Mouse (Mus musculus) heart, adult 2 months (tissue): ENCODE measurements around the gene Ammecr1. TPM values are rescaled to one million over a fixed set of nuclear protein-coding genes. Genes with fewer than 3 reads are reported as not detected.

Experiments
- DNase-seq, 2 experiments: peaks; one replicate each; pipeline ENCODE4 v3.0.0; 2021
- H3K27ac ChIP-seq: fragments of 200-600 bp; 2 replicates; pipeline ENCODE4 v1.8.1; 2022
- H3K27me3 ChIP-seq: fragments of 200-500 bp; 2 replicates; pipeline ENCODE4 v1.6.1; 2012; ENCODE audit warnings: mild to moderate bottlenecking, low read length, inconsistent platforms, mixed read lengths; ENCODE audit not compliant: control insufficient read depth, insufficient read depth
- H3K36me3 ChIP-seq: fragments of 200-500 bp; 2 replicates; pipeline ENCODE4 v1.6.1; 2012; ENCODE audit warnings: low read length, inconsistent platforms; ENCODE audit not compliant: control insufficient read depth, insufficient read depth
- H3K4me1 ChIP-seq: fragments of 200-500 bp; 2 replicates; pipeline ENCODE4 v1.6.1; 2011; ENCODE audit warnings: low read length; ENCODE audit not compliant: control insufficient read depth, insufficient read depth
- H3K4me3 ChIP-seq: fragments of 200-600 bp; 2 replicates; pipeline ENCODE4 v1.8.1; 2022
- H3K79me2 ChIP-seq: fragments of 200-500 bp; replicated peaks from 2 replicates; pipeline ENCODE4 v1.6.1; 2012; ENCODE audit warnings: mild to moderate bottlenecking, inconsistent platforms, low read length, moderate library complexity, mixed read lengths; ENCODE audit not compliant: control insufficient read depth, insufficient read depth
- H3K9ac ChIP-seq: fragments of 200-500 bp; 2 replicates; pipeline ENCODE4 v1.6.1; 2012; ENCODE audit warnings: low read depth, mild to moderate bottlenecking, control low read depth, inconsistent platforms, low read length, mixed read lengths
- CTCF ChIP-seq: fragments of 200-600 bp; IDR thresholded peaks from 2 replicates; pipeline ENCODE4 v1.8.1; 2022; ENCODE audit warnings: antibody characterized with exemption, mild to moderate bottlenecking, moderate library complexity
- EP300 ChIP-seq: fragments of 200-500 bp; IDR thresholded peaks from 2 replicates; pipeline ENCODE4 v1.6.1; 2011; ENCODE audit warnings: low read depth, low read length, control low read depth; ENCODE audit not compliant: insufficient read depth
- POLR2A ChIP-seq: fragments of 200-500 bp; IDR thresholded peaks from 2 replicates; pipeline ENCODE4 v1.6.1; 2011; ENCODE audit warnings: mild to moderate bottlenecking, low read depth, low read length, control low read depth; ENCODE audit not compliant: insufficient read depth
- WGBS: fragments of 180-500 bp; shearing (Covaris S2); methylation state at CpG from one replicate; pipeline ENCODE4 v1.1.7; 2018; 5-methylcytosine and 5-hydroxymethylcytosine counted together
- intact Hi-C: fragments of 180-260 bp; cut with DNase I; formaldehyde crosslinking; loops from one replicate; pipeline ENCODE4 v1.15.1; 2025
- polyA plus RNA-seq: library from polyadenylated mRNA; depleted of rRNA; stranded (reverse); fragments of >200 nt; gene quantifications from 2 replicates; pipeline ENCODE4 v1.2.3, GENCODE M21; 2012
- total RNA-seq, 2 experiments: library from RNA; stranded (reverse); gene quantifications; 2 replicates each; pipeline ENCODE4 v1.2.3; 2021

Gene Ammecr1
- total and polyA plus RNA-seq, 3 experiments = 1.7 to 12.1 (median 10.3) TPM

- H3K79me2 ChIP-seq = no peaks in the 10 kb centered on the region
- no peak overlapping the region for H3K9ac ChIP-seq
- TF ChIP-seq POLR2A (peak; percentile 51), EP300 (no peak)
- H3K4me3 ChIP-seq = no peak overlapping the region
- H3K27me3 ChIP-seq = no peaks in the 10 kb centered on the region
- intact Hi-C loops = loop anchor here (5.0 kb wide), 1 partner anchor 137 kb away; the partner anchor contains the start of gene Ammecr1
- DNase-seq = peak in 1 of 2 experiments; percentile 36
- H3K4me1 ChIP-seq = peaks cover 15% of the 10 kb centered on the region
- H3K27ac ChIP-seq = peak overlapping the region; percentile 58
- H3K36me3 ChIP-seq = peaks cover 8% of the 10 kb centered on the region; the same call in 1 of the 2 replicates
- whole genome bisulfite sequencing = 77% methylated on average over 6 of the region's 6 CpGs
Measured at GRCm38 (mm10) chrX:142830572-142830971, 136.0 kb downstream of the Ammecr1 start.

- Histone ChIP-seq H3K27ac (peak overlapping the region; percentile 38), H3K4me1 (peaks cover 15% of the 10 kb centered on the region)
- DNase-seq = peak in 1 of 2 experiments; percentile 40
Measured at GRCm38 (mm10) chrX:142829866-142830470, 136.6 kb downstream of the Ammecr1 start.

GRCm38 (mm10) chrX:142829267-142829666 is 137.3 kb downstream of the Ammecr1 start:
- Histone ChIP-seq H3K27me3 (no peaks in the 10 kb centered on the region), H3K4me3 (no peak overlapping the region), H3K27ac (no peak overlapping the region; the same call in 1 of the 2 replicates), H3K79me2 (no peaks in the 10 kb centered on the region), H3K9ac (no peak overlapping the region), H3K4me1 (peaks cover 15% of the 10 kb centered on the region), H3K36me3 (peaks cover 5% of the 10 kb centered on the region; the same call in 1 of the 2 replicates)
- TF ChIP-seq EP300 = no peak
- no peak for TF ChIP-seq CTCF
- TF ChIP-seq POLR2A = no peak
- intact Hi-C loops = no loop called here
- no peak for DNase-seq
- WGBS = 64% methylated on average over 2 of the region's 2 CpGs

More at GRCm38 (mm10) chrX:142829866-142830470, 136.6 kb downstream of the Ammecr1 start:
- no peaks in the 10 kb centered on the region for H3K79me2 ChIP-seq
- H3K9ac ChIP-seq = no peak overlapping the region
- no peaks in the 10 kb centered on the region for H3K27me3 ChIP-seq
- no peak for TF ChIP-seq CTCF
- no peak for TF ChIP-seq POLR2A
- no peak for TF ChIP-seq EP300
- H3K4me3 ChIP-seq = no peak overlapping the region
- intact Hi-C loops = loop anchor here (5.0 kb wide), 1 partner anchor 137 kb away; the partner anchor contains the start of gene Ammecr1
- peaks cover 5% of the 10 kb centered on the region; the same call in 1 of the 2 replicates for H3K36me3 ChIP-seq
- WGBS = 65% methylated on average over 12 of the region's 12 CpGs

GRCm38 (mm10) chrX:142828184-142828908 is 138.2 kb downstream of the Ammecr1 start:
- DNase-seq = no peak
- H3K4me1 ChIP-seq = peaks cover 14% of the 10 kb centered on the region
- H3K4me3 ChIP-seq = no peak overlapping the region
- no peak overlapping the region for H3K9ac ChIP-seq
- no peak for TF ChIP-seq POLR2A
- no peak for TF ChIP-seq EP300
- TF ChIP-seq CTCF = no peak
- H3K36me3 ChIP-seq = peaks cover 5% of the 10 kb centered on the region; the same call in 1 of the 2 replicates
- H3K27ac ChIP-seq = no peak overlapping the region; the same call in 1 of the 2 replicates
- intact Hi-C loops = no loop called here
- no peaks in the 10 kb centered on the region for H3K27me3 ChIP-seq
- no peaks in the 10 kb centered on the region for H3K79me2 ChIP-seq
- 40% methylated on average over 13 of the region's 13 CpGs for WGBS

- Histone ChIP-seq H3K4me1 (peaks cover 12% of the 10 kb centered on the region), H3K36me3 (peaks cover 2% of the 10 kb centered on the region; the same call in 1 of the 2 replicates), H3K9ac (no peak overlapping the region), H3K4me3 (no peak overlapping the region), H3K27me3 (no peaks in the 10 kb centered on the region), H3K27ac (no peak overlapping the region), H3K79me2 (no peaks in the 10 kb centered on the region)
- 14% methylated on average over 1 of the region's 1 CpGs for WGBS
- no peak for TF ChIP-seq EP300
- peak; percentile 31 for TF ChIP-seq CTCF
- no peak for TF ChIP-seq POLR2A
- DNase-seq = no peak
- intact Hi-C loops = no loop called here
Measured at GRCm38 (mm10) chrX:142827644-142828043, 138.9 kb downstream of the Ammecr1 start.
